Mouse (Mus musculus): ENCODE data around the gene Spg11. TPM values are rescaled to one million over a fixed set of nuclear protein-coding genes. Genes with fewer than 3 reads are reported as not detected.

Spg11 gene
- polyA plus RNA-seq, 1 experiment = 5.8 TPM

DNA sequence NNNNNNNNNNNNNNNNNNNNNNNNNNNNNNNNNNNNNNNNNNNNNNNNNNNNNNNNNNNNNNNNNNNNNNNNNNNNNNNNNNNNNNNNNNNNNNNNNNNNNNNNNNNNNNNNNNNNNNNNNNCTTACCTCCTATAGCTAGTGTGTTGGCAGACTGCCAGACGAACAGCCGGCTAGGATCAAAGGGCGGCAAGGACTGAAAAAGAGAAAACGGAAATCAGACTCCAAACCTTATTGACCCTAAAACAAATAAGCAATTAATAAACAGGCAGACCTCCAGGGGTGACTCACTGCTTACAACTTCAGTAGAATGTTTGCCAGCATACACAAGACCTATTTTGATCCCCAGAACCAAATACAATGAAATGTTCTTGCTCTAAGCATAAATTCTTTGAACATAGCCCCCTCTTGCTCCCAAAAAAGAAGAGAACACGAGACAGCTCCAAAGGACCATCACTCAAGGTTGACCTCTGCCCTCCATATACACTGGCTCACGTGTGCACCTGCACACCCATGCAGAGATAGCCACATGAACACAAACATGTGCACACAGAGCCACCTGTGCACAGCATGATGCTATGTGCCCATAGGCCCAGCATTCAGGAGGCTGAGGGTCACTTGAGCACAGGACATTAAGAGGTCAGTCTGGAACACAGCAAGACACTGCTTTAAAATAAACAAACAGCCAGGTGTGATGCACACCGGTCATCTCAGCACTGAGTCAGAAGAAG is 36.3 kb downstream of the Spg11 start:
- no peak overlapping the region for H3K4me3 ChIP-seq
- H3K27me3 ChIP-seq (ENCODE audit: control insufficient read depth, insufficient read depth, insufficient read length) = no peaks in the 10 kb centered on the region
- H3K36me3 ChIP-seq (ENCODE audit: control insufficient read depth, insufficient read depth) = peaks cover 22% of the 10 kb centered on the region
- no peak overlapping the region for H3K4me2 ChIP-seq (ENCODE audit: low read depth)
- no peaks in the 10 kb centered on the region for H3K79me2 ChIP-seq (ENCODE audit: control insufficient read depth, insufficient read depth)
- TF ChIP-seq MYOG (IDR thresholded peaks at IDR 0.05; ENCODE audit: control insufficient read depth in 1 of 3, insufficient read depth in 1 of 3, insufficient read length in 2 of 3, low read depth in 2 of 3) (no peak), MYOD1 (IDR thresholded peaks at IDR 0.05; ENCODE audit: control insufficient read depth in 1 of 3, insufficient read length in 2 of 3, low read depth in 2 of 3) (no peak), SRF (IDR thresholded peaks at IDR 0.05; ENCODE audit: control insufficient read depth, insufficient read length, low read depth) (no peak), TCF12 (IDR thresholded peaks at IDR 0.05; ENCODE audit: insufficient read depth, poor library complexity, severe bottlenecking) (no peak), MAX (IDR thresholded peaks at IDR 0.05; ENCODE audit: low read depth) (no peak)
- no peak overlapping the region for H3ac ChIP-seq (ENCODE audit: control insufficient read depth, insufficient read length)

- no peaks in the 10 kb centered on the region for H3K79me2 ChIP-seq (ENCODE audit: control insufficient read depth, insufficient read depth)
- no peak overlapping the region for H3ac ChIP-seq (ENCODE audit: control insufficient read depth, insufficient read length)
- H3K4me2 ChIP-seq (ENCODE audit: low read depth) = no peak overlapping the region
- peaks cover 12% of the 10 kb centered on the region for H3K36me3 ChIP-seq (ENCODE audit: control insufficient read depth, insufficient read depth)
- TF ChIP-seq E2F4 (IDR thresholded peaks at IDR 0.05; ENCODE audit: insufficient read depth) (no peak), SRF (IDR thresholded peaks at IDR 0.05; ENCODE audit: control insufficient read depth, insufficient read length, low read depth) (no peak), TCF3 (IDR thresholded peaks at IDR 0.05; ENCODE audit: insufficient read length, low read depth) (no peak), MYOG (IDR thresholded peaks at IDR 0.05; ENCODE audit: control insufficient read depth in 1 of 3, insufficient read depth in 1 of 3, insufficient read length in 2 of 3, low read depth in 2 of 3) (no peak), POLR2AphosphoS2 (IDR thresholded peaks at IDR 0.05; ENCODE audit: insufficient read length, low read depth) (no peak), USF1 (IDR thresholded peaks at IDR 0.05; ENCODE audit: low read depth) (no peak), POLR2A (IDR thresholded peaks at IDR 0.05; ENCODE audit: insufficient read length, low read depth) (no peak), TCF12 (IDR thresholded peaks at IDR 0.05; ENCODE audit: insufficient read depth, poor library complexity, severe bottlenecking) (no peak), CEBPB (IDR thresholded peaks at IDR 0.05; ENCODE audit: insufficient read depth, poor library complexity, severe bottlenecking) (no peak), MAX (IDR thresholded peaks at IDR 0.05; ENCODE audit: low read depth) (no peak), REST (IDR thresholded peaks at IDR 0.05; ENCODE audit: insufficient read depth, insufficient read length) (no peak), MYOD1 (IDR thresholded peaks at IDR 0.05; ENCODE audit: control insufficient read depth in 1 of 3, insufficient read length in 2 of 3, low read depth in 2 of 3) (no peak)
- H3K4me3 ChIP-seq = no peak overlapping the region
- H3K27me3 ChIP-seq (ENCODE audit: control insufficient read depth, insufficient read depth, insufficient read length) = no peaks in the 10 kb centered on the region
Measured at GRCm38 (mm10) chr2:122069922-122070321, 48.3 kb downstream of the Spg11 start.

GRCm38 (mm10) chr2:122069144-122069912 is 48.9 kb downstream of the Spg11 start:
- no peaks in the 10 kb centered on the region for H3K27me3 ChIP-seq (ENCODE audit: control insufficient read depth, insufficient read depth, insufficient read length)
- H3ac ChIP-seq (ENCODE audit: control insufficient read depth, insufficient read length) = no peak overlapping the region
- TF ChIP-seq TCF3 (IDR thresholded peaks at IDR 0.05; ENCODE audit: insufficient read length, low read depth) = no peak
- TF ChIP-seq REST (IDR thresholded peaks at IDR 0.05; ENCODE audit: insufficient read depth, insufficient read length) = no peak
- TF ChIP-seq MYOD1 (IDR thresholded peaks at IDR 0.05; ENCODE audit: control insufficient read depth in 1 of 3, insufficient read length in 2 of 3, low read depth in 2 of 3) = peak in 1 of 3 experiments; percentile 51
- no peak for TF ChIP-seq TCF12 (IDR thresholded peaks at IDR 0.05; ENCODE audit: insufficient read depth, poor library complexity, severe bottlenecking)
- TF ChIP-seq POLR2AphosphoS2 (IDR thresholded peaks at IDR 0.05; ENCODE audit: insufficient read length, low read depth) = no peak
- TF ChIP-seq CEBPB (IDR thresholded peaks at IDR 0.05; ENCODE audit: insufficient read depth, poor library complexity, severe bottlenecking) = no peak
- TF ChIP-seq USF1 (IDR thresholded peaks at IDR 0.05; ENCODE audit: low read depth) = no peak
- TF ChIP-seq E2F4 (IDR thresholded peaks at IDR 0.05; ENCODE audit: insufficient read depth) = no peak
- no peaks in the 10 kb centered on the region for H3K79me2 ChIP-seq (ENCODE audit: control insufficient read depth, insufficient read depth)
- H3K4me2 ChIP-seq (ENCODE audit: low read depth) = no peak overlapping the region
- H3K36me3 ChIP-seq (ENCODE audit: control insufficient read depth, insufficient read depth) = peaks cover 13% of the 10 kb centered on the region
- H3K4me3 ChIP-seq = no peak overlapping the region

DNA sequence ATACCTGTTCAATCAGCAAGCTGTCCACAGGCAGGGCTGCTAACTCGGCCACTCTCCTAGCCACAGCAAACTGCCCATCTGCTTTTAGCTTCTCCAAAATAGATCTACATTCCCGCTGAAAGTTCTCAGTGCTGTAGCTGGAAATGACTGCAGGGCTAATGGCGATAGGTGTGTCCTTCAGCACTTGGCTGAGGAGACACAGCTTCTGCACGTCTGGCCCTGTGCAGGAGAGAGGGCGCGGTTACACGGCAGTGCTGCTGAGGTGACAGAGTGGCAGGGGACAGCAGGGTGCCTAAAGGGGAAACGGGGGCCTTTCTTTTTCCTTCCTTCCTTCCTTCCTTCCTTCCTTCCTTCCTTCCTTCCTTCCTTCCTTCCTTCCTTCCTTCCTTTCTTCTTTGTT is 51.9 kb downstream of the Spg11 start:
- no peaks in the 10 kb centered on the region for H3K79me2 ChIP-seq (ENCODE audit: control insufficient read depth, insufficient read depth)
- H3K36me3 ChIP-seq (ENCODE audit: control insufficient read depth, insufficient read depth) = peaks cover 26% of the 10 kb centered on the region
- no peak for TF ChIP-seq CEBPB (IDR thresholded peaks at IDR 0.05; ENCODE audit: insufficient read depth, poor library complexity, severe bottlenecking)
- TF ChIP-seq TCF12 (IDR thresholded peaks at IDR 0.05; ENCODE audit: insufficient read depth, poor library complexity, severe bottlenecking) = no peak
- no peak for TF ChIP-seq REST (IDR thresholded peaks at IDR 0.05; ENCODE audit: insufficient read depth, insufficient read length)
- no peak for TF ChIP-seq TCF3 (IDR thresholded peaks at IDR 0.05; ENCODE audit: insufficient read length, low read depth)
- peak; percentile 15 for TF ChIP-seq POLR2AphosphoS2 (IDR thresholded peaks at IDR 0.05; ENCODE audit: insufficient read length, low read depth)
- TF ChIP-seq MYOD1 (IDR thresholded peaks at IDR 0.05; ENCODE audit: control insufficient read depth in 1 of 3, insufficient read length in 2 of 3, low read depth in 2 of 3) = no peak
- TF ChIP-seq SRF (IDR thresholded peaks at IDR 0.05; ENCODE audit: control insufficient read depth, insufficient read length, low read depth) = no peak
- TF ChIP-seq MYOG (IDR thresholded peaks at IDR 0.05; ENCODE audit: control insufficient read depth in 1 of 3, insufficient read depth in 1 of 3, insufficient read length in 2 of 3, low read depth in 2 of 3) = no peak
- H3K27me3 ChIP-seq (ENCODE audit: control insufficient read depth, insufficient read depth, insufficient read length) = no peaks in the 10 kb centered on the region
- H3ac ChIP-seq (ENCODE audit: control insufficient read depth, insufficient read length) = no peak overlapping the region
- H3K4me3 ChIP-seq = no peak overlapping the region
- no peak overlapping the region for H3K4me2 ChIP-seq (ENCODE audit: low read depth)
